Mouse (Mus musculus): ENCODE measurements around the gene Tssk2.

GRCm38 (mm10) chr16:17872995-17873394, 25.4 kb upstream of the Tssk2 start:
- no peak for TF ChIP-seq CTCF (IDR thresholded peaks at IDR 0.05; ENCODE audit: low read depth)
- TF ChIP-seq EP300 (IDR thresholded peaks at IDR 0.05; ENCODE audit: low read depth), result peak; percentile 55; the same call in 1 of the 2 replicates

All from liver, embryonic 14.5 days (tissue).